Mouse (Mus musculus) ES-E14 (cell line): ENCODE measurements around the gene Rpl6. TPM values are rescaled to one million over a fixed set of nuclear protein-coding genes. Genes with fewer than 3 reads are reported as not detected.

Experiments used
- DNase-seq: peaks from one replicate; pipeline ENCODE4 v3.0.0-alpha.2; 2013; ENCODE audit warnings: low read depth, low spot score
- H3K27ac ChIP-seq: 2 replicates; pipeline ENCODE4 v1.5.1; 2012; ENCODE audit warnings: low read depth, mild to moderate bottlenecking, low read length, moderate library complexity, mixed read lengths; ENCODE audit not compliant: poor library complexity, insufficient read depth, severe bottlenecking
- H3K36me3 ChIP-seq: 2 replicates; pipeline ENCODE4 v1.6.1; 2012; ENCODE audit warnings: mild to moderate bottlenecking, low read length, moderate library complexity, mixed read lengths; ENCODE audit not compliant: control insufficient read depth, poor library complexity, insufficient read depth, severe bottlenecking
- H3K4me1 ChIP-seq, 2 experiments: fragments of 150-350 bp in 1 of 2; sonication (generic) in 1 of 2; 2 replicates each; pipeline ENCODE4 v1.6.1; 2012; ENCODE audit warnings: low read length in 2 of 2, mild to moderate bottlenecking in 1 of 2, mixed read lengths in 1 of 2; ENCODE audit not compliant: control insufficient read depth in 2 of 2, insufficient read depth in 2 of 2, poor library complexity in 1 of 2
- H3K4me3 ChIP-seq, 2 experiments: fragments of 150-350 bp in 1 of 2; sonication (generic) in 1 of 2; 2 replicates each; pipeline ENCODE4 v1.5.1; 2012; ENCODE audit warnings: low read length in 2 of 2, low read depth in 1 of 2, mild to moderate bottlenecking in 1 of 2, mixed read lengths in 1 of 2; ENCODE audit not compliant: insufficient read depth in 1 of 2, poor library complexity in 1 of 2, severe bottlenecking in 1 of 2
- H3K9ac ChIP-seq: 2 replicates; pipeline ENCODE4 v1.6.1; 2012; ENCODE audit warnings: low read depth, mild to moderate bottlenecking, low read length, mixed read lengths; ENCODE audit not compliant: poor library complexity, insufficient read depth, severe bottlenecking
- H3K9me3 ChIP-seq: fragments of 150-350 bp; sonication (generic); 2 replicates; pipeline ENCODE4 v1.6.1; 2012; ENCODE audit warnings: low read depth, mild to moderate bottlenecking, low read length; ENCODE audit not compliant: control insufficient read depth, insufficient read depth
- CHD2 ChIP-seq: IDR thresholded peaks from 2 replicates; pipeline ENCODE4 v1.6.1; 2014; ENCODE audit warnings: mild to moderate bottlenecking, low read depth, low read length, inconsistent platforms
- HCFC1 ChIP-seq: IDR thresholded peaks from 2 replicates; pipeline ENCODE4 v1.6.1; 2012; ENCODE audit warnings: low read length, inconsistent platforms, borderline replicate concordance; ENCODE audit not compliant: insufficient read depth
- MAFK ChIP-seq: IDR thresholded peaks from 2 replicates; pipeline ENCODE4 v1.6.1; 2014; ENCODE audit warnings: mild to moderate bottlenecking, low read depth, low read length, inconsistent platforms; ENCODE audit not compliant: insufficient read depth
- ZC3H11A ChIP-seq: IDR thresholded peaks from 2 replicates; pipeline ENCODE4 v1.6.1; 2012; ENCODE audit warnings: low read depth, mild to moderate bottlenecking, inconsistent platforms, low read length, borderline replicate concordance
- ZNF384 ChIP-seq: IDR thresholded peaks from 2 replicates; pipeline ENCODE4 v1.6.1; 2012; ENCODE audit warnings: low read depth, low read length, inconsistent platforms
- in situ Hi-C, 2 experiments: fragments of 600-800 bp; cut with MboI; formaldehyde crosslinking; loops; one replicate each; pipeline ENCODE4 v1.15.1; 2025; ENCODE audit warnings: low sequenced_read_pairs in 2 of 2, inconsistent platforms in 1 of 2; ENCODE audit not compliant: unreplicated experiment in 2 of 2
- total RNA-seq: library from RNA; depleted of rRNA; stranded (reverse); fragments of 300-350 nt; gene quantifications from 2 replicates; pipeline ENCODE4 v1.2.3, GENCODE M21; 2012

The Rpl6 gene
- total RNA-seq, 1 experiment, result 2,169 TPM

DNA sequence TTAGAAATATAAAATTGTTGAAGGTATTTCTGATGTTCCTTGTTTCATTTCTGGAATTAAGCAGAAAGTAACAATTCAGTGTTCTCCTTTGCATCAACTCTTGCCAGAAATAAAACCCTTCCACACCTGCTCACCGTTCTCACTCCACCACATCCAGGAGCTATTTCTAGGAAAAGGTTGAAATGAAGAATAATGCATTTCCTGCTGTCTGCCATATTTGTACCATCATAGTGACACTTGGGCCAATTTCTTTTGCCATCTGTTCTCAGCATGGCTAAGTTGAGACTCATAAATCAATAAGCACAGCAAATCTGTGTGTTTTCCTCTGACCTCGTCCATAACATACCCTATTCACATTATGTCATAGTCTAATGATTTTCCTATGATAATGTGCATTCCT lies 33.9 kb downstream of the Rpl6 start:
- Histone ChIP-seq H3K9me3 (no peaks in the 10 kb centered on the region), H3K36me3 (no peaks in the 10 kb centered on the region), H3K4me3 (no peak overlapping the region), H3K27ac (no peak overlapping the region), H3K4me1 (no peaks in the 10 kb centered on the region), H3K9ac (no peak overlapping the region)
- DNase-seq, result no peak
- in situ Hi-C loops, result no loop called here
- TF ChIP-seq ZNF384 (no peak), CHD2 (no peak), ZC3H11A (no peak), HCFC1 (no peak), MAFK (no peak)

DNA sequence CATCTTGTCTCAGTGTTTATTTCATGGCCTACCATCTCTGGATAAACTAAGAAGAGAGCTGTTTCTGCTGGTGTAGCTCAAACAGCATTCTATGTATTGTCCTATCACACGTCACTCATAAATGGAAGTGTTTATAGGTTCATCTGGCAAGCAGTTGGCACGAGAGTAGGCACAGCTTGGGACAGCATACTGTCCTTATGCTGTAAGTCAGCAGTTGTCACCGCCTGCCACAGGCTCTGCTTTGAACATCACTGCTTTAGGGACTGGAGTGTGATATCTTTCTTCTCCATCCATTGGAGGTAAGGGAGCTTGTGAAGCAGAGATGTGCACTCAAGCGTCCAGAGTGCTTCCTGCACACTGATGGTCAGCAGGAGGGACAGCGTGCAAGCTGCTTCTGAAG lies 35.6 kb downstream of the Rpl6 start:
- no peaks in the 10 kb centered on the region for H3K4me1 ChIP-seq
- no peak for DNase-seq
- H3K27ac ChIP-seq, result no peak overlapping the region
- H3K36me3 ChIP-seq, result no peaks in the 10 kb centered on the region
- TF ChIP-seq CHD2, result no peak
- TF ChIP-seq ZNF384, result no peak
- no peak for TF ChIP-seq ZC3H11A
- no peak for TF ChIP-seq MAFK
- no peak for TF ChIP-seq HCFC1
- in situ Hi-C loops, result no loop called here
- H3K9me3 ChIP-seq, result no peaks in the 10 kb centered on the region
- no peak overlapping the region for H3K4me3 ChIP-seq
- no peak overlapping the region for H3K9ac ChIP-seq

DNA sequence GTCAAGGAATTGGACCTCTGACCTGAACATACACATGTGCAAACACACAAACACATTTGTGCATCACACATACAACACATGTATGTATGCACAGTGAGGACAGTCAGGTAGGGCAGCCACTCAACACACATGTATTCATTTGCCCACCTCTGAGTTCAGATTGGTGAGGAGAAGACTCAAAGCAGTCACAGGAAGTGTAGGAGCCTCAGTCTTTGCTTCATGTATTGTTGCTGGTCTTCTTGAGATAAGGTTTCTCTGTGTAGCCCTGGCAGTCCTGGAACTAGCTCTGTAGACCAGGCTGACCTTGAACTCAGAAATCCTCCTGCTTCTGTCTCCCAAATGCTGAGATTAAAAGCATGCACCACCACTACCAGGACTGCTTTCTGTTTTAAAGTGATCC lies 36.9 kb downstream of the Rpl6 start:
- Histone ChIP-seq H3K4me3 (no peak overlapping the region), H3K9me3 (no peaks in the 10 kb centered on the region), H3K27ac (no peak overlapping the region), H3K9ac (no peak overlapping the region), H3K4me1 (no peaks in the 10 kb centered on the region), H3K36me3 (no peaks in the 10 kb centered on the region)
- in situ Hi-C loops, result no loop called here
- TF ChIP-seq HCFC1, result no peak
- no peak for TF ChIP-seq ZNF384
- no peak for TF ChIP-seq CHD2
- no peak for DNase-seq

DNA sequence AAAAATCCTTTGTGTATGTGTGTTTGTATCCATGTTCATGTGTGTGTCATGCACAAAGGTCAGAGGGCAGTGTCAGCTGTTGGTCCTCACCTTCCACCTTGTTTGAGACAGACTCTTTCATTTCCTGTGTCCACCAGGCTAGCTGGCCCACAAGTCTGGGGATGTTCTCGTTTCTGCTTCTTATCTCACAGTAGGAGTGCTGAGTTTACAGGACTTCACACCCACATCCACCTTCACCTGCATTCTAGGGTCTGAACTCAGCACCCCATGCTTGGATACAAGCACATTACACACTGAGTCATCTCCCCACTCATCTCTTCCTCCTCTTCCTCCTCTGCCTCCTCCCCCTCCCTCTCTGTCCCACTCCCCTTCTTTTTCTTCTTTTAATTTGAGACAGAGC lies 38.0 kb downstream of the Rpl6 start:
- H3K9ac ChIP-seq, result no peak overlapping the region
- H3K27ac ChIP-seq, result no peak overlapping the region

DNA sequence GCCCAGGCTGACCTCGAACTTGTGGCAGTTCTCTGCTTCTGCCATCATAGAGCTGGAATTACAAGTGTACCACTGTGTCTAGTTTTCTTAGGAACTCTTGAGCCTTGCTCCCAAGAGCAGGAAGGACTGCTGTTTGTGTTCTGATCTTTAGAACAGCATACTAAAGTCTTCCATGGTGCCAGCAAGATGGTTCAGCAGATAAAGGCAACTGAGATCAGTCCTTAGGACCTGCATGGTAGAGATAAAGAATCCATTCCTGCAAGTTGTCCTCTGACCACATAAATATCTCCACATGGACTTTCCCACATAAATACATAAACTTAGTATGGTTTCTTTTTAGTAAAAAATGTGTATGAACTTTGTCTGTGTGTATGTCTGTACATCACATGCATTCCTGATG lies 38.4 kb downstream of the Rpl6 start:
- Histone ChIP-seq H3K4me1 (no peaks in the 10 kb centered on the region), H3K27ac (no peak overlapping the region), H3K9me3 (no peaks in the 10 kb centered on the region), H3K4me3 (no peak overlapping the region), H3K9ac (no peak overlapping the region), H3K36me3 (no peaks in the 10 kb centered on the region)
- DNase-seq, result no peak
- in situ Hi-C loops, result no loop called here
- TF ChIP-seq MAFK (no peak), CHD2 (no peak), ZNF384 (no peak), HCFC1 (no peak), ZC3H11A (no peak)

More for the DNA sequence above, 38.0 kb downstream of the Rpl6 start:
- H3K36me3 ChIP-seq, result no peaks in the 10 kb centered on the region
- DNase-seq, result no peak
- TF ChIP-seq ZNF384, result no peak
- no peak for TF ChIP-seq MAFK
- no peak for TF ChIP-seq CHD2
- H3K4me1 ChIP-seq, result no peaks in the 10 kb centered on the region
- in situ Hi-C loops, result no loop called here
- H3K9me3 ChIP-seq, result no peaks in the 10 kb centered on the region
- no peak overlapping the region for H3K4me3 ChIP-seq
